Mouse (Mus musculus) left cerebral cortex, adult 2 months (tissue): ENCODE data around the gene Defb47. TPM values are rescaled to one million over a fixed set of nuclear protein-coding genes. Genes with fewer than 3 reads are reported as not detected.

Experiments used
- DNase-seq, 2 experiments: peaks; one replicate each; pipeline ENCODE4 v3.0.0; 2021 to 2022; ENCODE audit warnings: low spot score in 2 of 2, mixed read lengths in 1 of 2; ENCODE audit errors: extremely low spot score in 1 of 2
- H3K27ac ChIP-seq: fragments of 200-600 bp; 2 replicates; pipeline ENCODE4 v1.8.1; 2022
- H3K4me3 ChIP-seq: fragments of 200-600 bp; 2 replicates; pipeline ENCODE4 v1.8.1; 2022
- CTCF ChIP-seq: fragments of 200-600 bp; IDR thresholded peaks from 2 replicates; pipeline ENCODE4 v1.8.1; 2022; ENCODE audit warnings: antibody characterized with exemption, mild to moderate bottlenecking, moderate library complexity
- intact Hi-C: fragments of 180-260 bp; cut with DNase I; formaldehyde crosslinking; loops from one replicate; pipeline ENCODE4 v1.15.1; 2025
- total RNA-seq, 2 experiments: library from RNA; stranded (reverse); gene quantifications; 2 replicates each; pipeline ENCODE4 v1.2.3; 2021

The Defb47 gene
- total RNA-seq, 2 experiments from 2014 or later = not detected

GRCm38 (mm10) chr14:63011471-63011870 lies 13.6 kb downstream of the Defb47 start, which contains the start of gene Defb43:
TSS of gene Defb43 (plus strand) at chr14:63011771.
- DNase-seq = no peak
- intact Hi-C loops = no loop called here
- TF ChIP-seq CTCF = no peak
- no peak within 1 kb of the TSS for H3K27ac ChIP-seq
- H3K4me3 ChIP-seq = no peak within 1 kb of the TSS

GRCm38 (mm10) chr14:63013082-63013481 lies 15.2 kb downstream of the Defb47 start:
- intact Hi-C loops = no loop called here
- no peak overlapping the region for H3K4me3 ChIP-seq
- DNase-seq = no peak
- no peak for TF ChIP-seq CTCF
- H3K27ac ChIP-seq = no peak overlapping the region

- no peak for TF ChIP-seq CTCF
- Histone ChIP-seq H3K4me3 (no peak overlapping the region), H3K27ac (no peak overlapping the region)
- intact Hi-C loops = no loop called here
- DNase-seq = no peak
Measured at GRCm38 (mm10) chr14:63014667-63015066, 16.8 kb downstream of the Defb47 start.

- Histone ChIP-seq H3K27ac (no peak overlapping the region), H3K4me3 (no peak overlapping the region)
- peak; percentile 14 to 21 for DNase-seq
- TF ChIP-seq CTCF = no peak
- intact Hi-C loops = no loop called here
Measured at GRCm38 (mm10) chr14:63020524-63021156, 22.8 kb downstream of the Defb47 start.

GRCm38 (mm10) chr14:63046691-63047090 lies 48.8 kb downstream of the Defb47 start, which contains the start of gene Defb42:
TSS of gene Defb42 (plus strand) at chr14:63046991.
- no peak within 1 kb of the TSS for H3K4me3 ChIP-seq
- H3K27ac ChIP-seq = no peak within 1 kb of the TSS
- no peak for DNase-seq
- intact Hi-C loops = no loop called here
- TF ChIP-seq CTCF = no peak

- no peak within 1 kb of the TSS for H3K4me3 ChIP-seq
- intact Hi-C loops = no loop called here
- no peak for TF ChIP-seq CTCF
- no peak within 1 kb of the TSS for H3K27ac ChIP-seq
- DNase-seq = no peak
Measured at GRCm38 (mm10) chr14:63049910-63050370, 52.1 kb downstream of the Defb47 start, which contains the start of gene Defb30. TSS of gene Defb30 (minus strand) at chr14:63049960.

Other genes starting within 250 kb of the Defb47 start
- 10 to 100 TPM; 41.0 to 42.2 TPM for gene Ints6, start 236.9 kb upstream of the Defb47 start, total RNA-seq
- 10 to 100 TPM; 12.4 to 15.8 TPM for gene Wdfy2, start 160.4 kb upstream of the Defb47 start, total RNA-seq
- gene Defb48, start 13.6 kb upstream of the Defb47 start, total RNA-seq = not detected
- gene Defb43, start 13.7 kb downstream of the Defb47 start, total RNA-seq = not detected
- not detected for gene Defb42, start 48.9 kb downstream of the Defb47 start, total RNA-seq
- gene Defb30, start 51.9 kb downstream of the Defb47 start, total RNA-seq = not detected